Mouse (Mus musculus) embryonic fibroblast, embryonic 13.5 days (primary cell): ENCODE measurements around the gene Oaz2.

Experiments used
- CTCF ChIP-seq: IDR thresholded peaks from 2 replicates; pipeline ENCODE4 v1.5.1; 2011; ENCODE audit warnings: mild to moderate bottlenecking, control low read depth, low read length, moderate library complexity, borderline replicate concordance; ENCODE audit not compliant: insufficient read depth
- POLR2A ChIP-seq: IDR thresholded peaks from 2 replicates; pipeline ENCODE4 v1.6.1; 2011; ENCODE audit warnings: low read depth, mild to moderate bottlenecking, control low read depth, low read length, moderate library complexity

DNA sequence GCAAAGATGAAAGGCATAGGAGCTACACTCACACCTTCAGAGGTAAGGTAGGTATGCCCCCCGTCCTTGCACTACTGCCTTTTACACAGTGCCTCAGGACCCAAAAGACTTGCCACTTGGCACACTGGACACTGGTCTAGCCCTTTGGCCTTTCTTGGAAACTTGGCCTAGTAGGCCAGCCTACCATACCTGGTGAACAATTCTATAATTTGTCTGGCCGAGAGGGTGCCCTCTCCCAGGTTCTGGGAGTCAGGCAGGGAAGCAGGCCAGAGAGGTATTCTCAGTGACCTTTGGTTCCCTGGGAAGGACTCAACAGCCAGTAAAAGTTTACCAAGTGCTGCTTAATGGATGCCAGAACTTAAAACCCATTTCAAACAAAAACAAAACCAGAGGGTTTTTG is 46.1 kb upstream of the Oaz2 start:
- no peak for TF ChIP-seq POLR2A
- no peak for TF ChIP-seq CTCF
